Mouse (Mus musculus) CH12F3 (cell line): ENCODE measurements around the gene Plppr1.

Source experiments
- in situ Hi-C: fragments of 300-500 bp; cut with MboI; formaldehyde crosslinking; loops from 2 replicates; pipeline ENCODE4 v1.14.3; 2020; ENCODE audit warnings: low sequenced_read_pairs

The Plppr1 gene

DNA sequence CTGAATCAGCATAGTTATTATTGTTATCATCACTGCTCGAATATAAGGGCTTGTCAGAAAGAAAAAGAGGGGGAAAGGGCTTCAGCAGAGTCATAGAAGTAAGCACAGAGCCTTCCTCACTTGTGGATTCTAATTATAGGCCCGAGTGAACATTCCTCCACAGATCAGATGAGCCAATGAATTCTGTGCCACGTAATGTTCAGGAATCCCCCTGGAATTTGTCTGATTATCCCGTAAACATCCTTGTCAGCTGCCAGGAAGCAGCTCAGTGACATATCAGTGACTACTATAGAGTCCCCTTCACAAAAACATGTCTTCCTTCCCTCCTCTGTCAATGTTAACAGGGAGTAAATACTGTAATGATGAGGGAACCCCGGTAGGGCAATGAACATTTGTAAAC is 50.9 kb downstream of the Plppr1 start:
- in situ Hi-C loops, result no loop called here

DNA sequence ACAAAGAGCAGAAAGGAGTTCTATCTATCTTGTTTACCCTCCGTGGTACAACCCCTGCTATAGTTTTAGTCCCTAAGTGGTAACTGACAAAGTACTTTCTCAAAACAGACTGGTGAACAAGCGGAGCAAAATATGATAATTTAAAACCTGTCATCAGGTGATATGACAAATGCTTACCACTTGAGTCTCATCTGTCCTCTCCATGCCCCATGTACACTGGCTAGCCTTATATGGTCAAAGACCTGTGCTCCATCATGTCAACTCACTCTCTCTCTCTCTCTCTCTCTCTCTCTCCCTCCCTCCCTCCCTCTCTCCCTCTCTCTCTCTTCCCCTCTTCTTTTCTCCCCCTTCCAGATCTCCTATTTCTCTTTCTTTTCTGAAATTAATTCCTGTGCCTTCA is 59.8 kb downstream of the Plppr1 start:
- in situ Hi-C loops, result no loop called here

DNA sequence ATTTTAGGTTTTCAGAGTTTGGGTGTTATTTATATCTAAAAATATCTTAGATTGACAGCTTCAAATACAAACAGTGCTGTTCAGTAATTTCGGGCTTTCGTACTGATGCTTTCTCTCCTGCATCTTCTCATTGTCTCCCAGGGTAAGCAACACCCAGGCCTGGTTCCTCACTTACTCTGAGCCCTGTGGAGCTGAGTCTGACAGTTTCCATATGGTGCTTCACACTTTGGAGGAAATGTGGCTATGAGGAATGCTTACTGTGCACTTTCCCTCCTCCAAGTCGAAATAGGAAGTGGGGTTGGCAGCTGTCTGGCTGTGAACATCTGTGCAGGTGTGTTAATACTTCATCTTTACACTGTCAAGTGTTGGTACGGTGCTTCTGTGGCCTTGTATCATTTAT is 85.7 kb downstream of the Plppr1 start:
- in situ Hi-C loops, result no loop called here

DNA sequence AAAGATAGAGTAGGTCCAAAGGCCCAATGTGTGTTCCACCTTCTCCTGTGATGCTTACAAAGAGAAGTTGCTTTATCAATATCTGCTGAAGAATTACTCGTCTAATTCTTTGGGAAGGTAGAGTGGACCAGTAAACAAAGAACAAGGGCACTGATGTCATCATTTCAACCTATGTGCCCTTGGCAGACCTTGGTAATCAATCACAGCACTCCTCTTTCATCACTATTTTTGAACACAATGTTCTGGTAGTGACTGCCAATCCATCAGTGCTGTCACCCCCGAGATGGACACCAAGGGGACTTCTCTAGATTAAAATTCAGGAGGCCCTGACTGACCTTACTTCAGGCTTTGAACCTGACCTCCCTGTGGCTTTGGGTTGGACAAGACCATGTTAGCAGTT is 89.7 kb downstream of the Plppr1 start:
- in situ Hi-C loops, result no loop called here

DNA sequence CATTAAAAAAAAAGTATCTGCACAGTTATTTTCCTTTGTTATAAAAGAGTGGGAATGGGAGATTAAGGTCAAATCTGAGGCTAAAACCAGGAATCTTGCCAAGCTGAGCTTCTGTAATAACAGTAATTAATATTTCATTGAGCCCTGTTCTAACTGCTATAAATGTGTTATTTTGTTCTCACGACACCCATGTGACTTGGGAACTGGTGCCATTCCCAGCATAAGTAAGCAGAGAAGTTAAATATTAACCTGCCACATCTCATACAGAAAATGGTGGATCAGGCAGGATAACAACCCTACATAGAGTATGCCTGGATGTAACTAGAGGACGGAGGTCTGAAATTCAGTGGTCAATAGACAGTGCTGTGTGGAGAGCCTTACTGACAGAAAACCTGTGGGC is 90.2 kb downstream of the Plppr1 start:
- in situ Hi-C loops, result no loop called here

DNA sequence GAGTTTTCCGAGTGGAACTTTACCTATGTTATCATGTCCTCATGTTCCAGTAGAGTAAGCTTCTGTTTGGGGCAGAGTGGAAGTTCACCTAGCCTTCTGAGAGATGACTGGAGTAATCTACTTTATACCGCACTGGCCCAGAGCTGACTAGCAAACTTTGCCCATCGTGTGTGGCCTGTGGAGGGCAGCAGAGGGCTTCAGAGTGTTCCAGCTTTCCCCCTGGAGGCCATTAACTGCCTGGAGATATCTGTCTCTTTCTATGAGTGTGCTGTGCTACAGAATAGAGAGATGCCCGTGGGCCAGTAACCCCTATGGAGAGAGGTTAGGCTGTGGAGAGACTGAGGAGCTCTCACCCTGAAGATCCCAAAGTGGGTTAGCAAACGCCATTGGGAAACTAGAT is 94.8 kb downstream of the Plppr1 start:
- in situ Hi-C loops, result no loop called here

DNA sequence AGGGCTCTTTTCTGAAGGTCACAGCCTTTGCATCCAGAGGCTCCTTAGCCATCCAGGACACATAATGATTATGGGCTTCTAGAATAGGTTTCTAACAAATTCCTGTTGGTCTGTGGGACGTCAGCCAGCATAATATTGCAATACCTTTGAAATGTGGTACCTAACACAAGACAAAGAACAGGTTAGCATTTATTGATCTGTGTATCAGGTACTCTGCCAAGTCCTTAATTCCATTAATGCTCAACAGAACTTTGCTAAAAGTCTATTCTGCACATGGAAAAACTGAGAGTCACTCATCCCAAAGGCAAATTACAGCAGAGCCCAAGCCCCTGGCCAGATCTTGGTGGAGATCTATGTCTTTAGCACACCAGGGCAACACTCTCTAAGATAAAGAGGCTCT is 97.7 kb downstream of the Plppr1 start:
- in situ Hi-C loops, result no loop called here

DNA sequence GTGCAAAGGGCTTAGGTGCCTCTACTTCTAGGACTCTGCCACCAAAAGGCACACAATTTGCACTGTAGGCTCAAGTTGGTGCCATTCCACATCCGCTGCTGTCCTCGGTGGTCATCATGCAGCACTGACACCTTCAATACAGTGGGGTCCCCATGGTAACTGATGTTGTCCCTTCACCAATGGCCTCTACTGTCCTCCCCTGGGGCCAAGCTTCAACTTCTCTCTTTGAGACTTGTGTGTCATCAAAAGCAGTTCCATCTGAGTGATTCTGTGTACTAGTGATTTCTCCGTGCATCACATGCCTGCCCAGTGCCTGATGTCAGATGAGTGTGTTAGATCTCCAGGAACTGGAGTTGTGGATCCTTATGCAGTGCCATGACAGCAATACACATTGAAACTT is 104.2 kb downstream of the Plppr1 start:
- in situ Hi-C loops, result no loop called here

DNA sequence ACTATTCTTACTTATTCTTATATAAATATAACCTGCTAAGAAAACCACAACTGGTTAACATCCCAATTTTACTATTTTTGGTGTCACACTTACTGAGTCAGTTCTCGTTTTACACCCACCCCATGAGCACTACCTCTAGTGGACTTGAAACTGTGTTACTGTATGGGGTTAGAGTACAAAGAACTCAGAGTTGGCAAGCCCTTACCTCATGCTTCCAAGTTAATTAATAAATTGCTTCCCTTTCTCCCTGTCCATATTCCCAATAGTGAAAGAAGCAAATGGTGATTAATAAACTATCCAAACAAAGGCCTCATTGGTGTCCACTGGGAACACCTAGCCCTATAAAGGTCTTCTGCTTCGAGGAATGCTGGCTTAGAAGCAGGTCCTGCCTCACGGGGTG is 107.3 kb downstream of the Plppr1 start:
- in situ Hi-C loops, result no loop called here

DNA sequence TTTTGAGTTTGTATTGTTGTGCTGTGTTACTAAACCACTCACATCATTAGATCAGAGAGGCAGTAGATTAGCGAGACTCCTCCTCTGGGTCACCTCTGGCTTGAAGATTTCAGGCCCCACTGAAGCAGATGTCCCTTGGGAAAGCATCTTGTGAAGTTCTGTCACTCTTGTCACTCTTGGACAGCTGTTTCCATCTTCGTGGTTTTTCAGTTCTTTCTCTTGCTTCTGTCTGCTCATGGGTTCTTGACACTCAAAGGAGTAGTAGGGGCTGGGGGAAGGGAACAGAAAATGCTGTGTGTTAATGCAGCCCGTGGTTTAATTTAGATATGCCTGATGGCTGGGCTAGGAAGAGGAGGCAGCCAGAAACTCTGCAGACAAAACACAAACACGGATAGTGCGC is 108.0 kb downstream of the Plppr1 start:
- in situ Hi-C loops, result no loop called here

DNA sequence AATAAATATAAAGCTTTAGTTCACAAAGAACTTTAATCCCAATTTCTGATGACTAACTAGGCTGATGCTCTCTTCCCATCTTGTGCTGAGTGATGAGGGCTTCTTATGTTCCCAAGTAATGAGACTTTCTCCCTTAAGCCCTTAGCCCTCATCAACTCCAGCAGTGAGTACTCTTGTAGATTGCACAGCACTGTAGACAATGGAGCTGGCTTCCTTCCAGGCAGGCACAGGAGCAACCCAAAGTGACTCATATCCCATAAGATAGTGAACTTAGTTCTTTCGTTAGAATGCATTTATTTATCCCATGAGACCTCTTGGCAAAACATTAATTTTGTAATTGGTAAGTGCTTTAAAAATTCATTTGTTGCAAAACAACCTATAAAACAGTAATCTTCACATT is 110.4 kb downstream of the Plppr1 start:
- in situ Hi-C loops, result no loop called here

DNA sequence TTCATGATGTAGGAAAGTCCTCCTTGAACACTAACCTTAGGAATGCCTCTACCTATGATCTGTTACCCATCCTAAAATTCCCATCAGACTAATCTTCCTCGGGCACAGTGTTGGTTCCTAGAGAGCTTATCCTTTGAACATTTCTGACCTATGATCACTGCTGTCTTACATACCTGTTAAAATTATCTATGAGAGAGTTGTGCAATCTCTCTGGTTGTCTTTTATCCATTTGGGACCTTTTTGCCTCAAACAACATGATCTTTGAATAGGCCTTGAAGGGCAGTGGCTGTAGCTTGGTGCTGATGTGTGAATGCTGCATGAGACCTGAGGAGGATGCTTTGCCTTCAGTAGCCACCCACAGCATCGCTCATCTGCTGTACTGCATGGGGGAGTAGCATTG is 119.0 kb downstream of the Plppr1 start:
- in situ Hi-C loops, result no loop called here

DNA sequence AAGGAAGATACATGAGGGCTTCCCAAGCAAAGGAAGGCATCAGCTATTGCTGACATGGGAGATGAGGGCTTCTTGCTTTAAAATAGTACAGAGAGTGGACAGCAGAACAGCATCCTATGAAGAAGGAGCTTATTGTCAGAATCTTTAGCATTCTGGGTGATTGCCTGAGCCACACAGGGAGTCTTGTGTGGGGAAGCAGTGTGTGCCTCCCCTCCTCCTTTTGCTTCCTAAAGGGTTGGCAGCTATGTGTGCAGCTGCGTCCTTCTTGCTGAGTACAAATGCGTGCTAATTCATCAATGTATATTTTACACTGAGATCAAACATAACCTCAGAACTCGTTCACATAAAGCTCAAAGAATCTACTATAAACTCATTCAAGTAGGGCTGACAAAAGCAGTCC is 119.8 kb downstream of the Plppr1 start:
- in situ Hi-C loops, result no loop called here

DNA sequence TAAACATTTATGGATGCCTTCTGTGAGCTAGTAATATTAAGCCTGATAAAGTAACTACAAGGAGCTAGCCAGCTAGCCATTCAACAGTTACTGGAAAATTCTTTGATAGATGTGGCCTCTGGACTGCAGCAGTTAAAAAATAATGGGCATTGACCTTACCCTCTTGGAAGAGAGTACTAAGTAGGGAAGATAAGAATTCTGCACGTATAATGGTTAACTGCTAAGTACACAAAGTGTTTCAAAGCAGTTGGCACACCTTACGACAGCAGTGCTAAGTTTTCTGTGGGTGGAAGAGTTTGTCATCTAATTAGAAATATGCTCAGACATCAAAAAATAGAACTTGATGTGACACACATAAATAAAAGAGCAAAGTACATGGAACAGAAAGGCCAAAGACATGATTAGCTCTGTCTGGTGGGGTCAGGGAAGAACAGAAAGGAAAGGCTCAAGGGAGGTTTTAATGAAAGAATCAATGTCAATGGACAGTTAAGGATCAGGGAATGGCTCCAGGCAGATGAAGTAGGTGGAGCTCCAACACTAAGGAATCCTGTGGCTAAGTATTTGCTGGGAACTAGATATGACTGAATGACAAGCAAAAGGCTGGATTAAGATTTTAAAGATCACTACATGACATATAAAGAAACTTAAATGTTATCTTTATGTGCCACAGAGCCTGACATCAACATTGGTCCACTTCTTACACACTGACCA is 120.6 kb downstream of the Plppr1 start:
- in situ Hi-C loops, result no loop called here

DNA sequence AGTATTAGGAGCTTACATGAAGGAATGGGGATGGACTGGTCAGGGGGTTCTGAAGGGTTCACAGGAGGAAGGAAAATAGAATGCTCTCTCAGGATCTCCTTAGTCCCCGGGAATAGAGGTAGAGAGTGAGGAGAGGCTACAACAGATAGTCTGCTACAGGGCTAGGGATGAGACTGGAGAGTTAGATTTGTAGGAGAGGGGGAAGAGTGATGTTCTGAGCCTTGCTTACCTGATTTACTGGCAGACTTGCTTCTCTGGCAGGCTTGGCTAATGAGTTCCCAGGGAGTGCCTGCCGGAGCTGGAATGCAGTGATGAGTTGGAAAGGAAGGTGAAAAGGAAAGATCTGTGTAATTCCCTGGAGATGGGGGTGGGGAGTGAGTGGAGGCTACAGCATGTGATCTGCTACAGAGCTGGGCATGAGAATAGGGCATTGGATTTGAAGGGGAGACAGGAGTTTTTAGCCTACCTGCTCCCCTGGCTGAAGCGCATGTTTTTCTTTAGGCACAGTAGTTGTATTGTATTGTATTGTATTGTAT is 131.0 kb downstream of the Plppr1 start:
- in situ Hi-C loops, result no loop called here

DNA sequence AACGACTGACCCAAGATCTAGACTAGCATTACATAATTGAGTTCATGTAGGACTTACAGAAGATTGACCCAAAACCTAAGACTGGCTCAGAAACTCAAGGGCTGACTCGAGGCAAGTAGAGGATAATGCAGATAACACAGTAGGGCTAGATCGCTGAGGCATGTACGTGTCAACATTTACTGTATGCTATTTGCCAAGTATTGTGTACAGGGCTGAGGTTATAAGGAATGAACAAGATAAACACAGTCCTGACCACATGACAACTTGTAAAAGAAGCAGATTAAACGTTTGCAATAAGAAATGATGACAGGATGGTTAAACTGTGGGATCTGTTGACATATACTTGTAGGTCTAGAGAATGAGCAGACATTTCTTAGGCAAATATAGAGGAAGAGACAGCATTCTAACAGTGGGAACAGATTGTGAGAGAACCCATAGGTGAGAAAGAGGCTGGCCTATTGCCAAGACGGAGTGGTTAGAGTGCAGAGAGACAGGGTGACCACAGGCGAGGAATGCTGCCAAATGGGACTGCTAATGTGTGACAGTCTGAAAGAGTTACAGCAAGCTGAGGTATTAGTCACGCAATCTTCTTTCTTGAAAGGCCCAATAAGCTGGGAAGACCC is 138.2 kb downstream of the Plppr1 start:
- in situ Hi-C loops, result no loop called here

DNA sequence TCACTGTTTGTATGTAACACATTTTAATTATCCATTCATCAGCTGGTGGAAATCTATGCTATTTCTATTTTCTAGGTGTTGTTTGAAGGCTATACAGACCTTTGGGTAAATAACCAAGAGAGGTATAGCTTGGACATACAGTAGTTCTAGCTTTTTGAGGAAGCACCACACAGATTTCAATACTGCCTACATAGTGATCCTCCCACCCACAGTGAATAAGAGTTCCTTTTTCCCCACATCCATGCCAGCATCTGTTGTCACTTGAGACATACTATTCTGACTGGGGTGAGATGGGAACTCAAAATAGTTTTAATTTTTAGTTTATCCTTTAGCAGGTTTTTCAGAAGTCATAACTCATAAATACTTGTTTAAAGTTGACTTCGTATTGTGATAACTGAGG is 151.4 kb downstream of the Plppr1 start:
- in situ Hi-C loops, result no loop called here

DNA sequence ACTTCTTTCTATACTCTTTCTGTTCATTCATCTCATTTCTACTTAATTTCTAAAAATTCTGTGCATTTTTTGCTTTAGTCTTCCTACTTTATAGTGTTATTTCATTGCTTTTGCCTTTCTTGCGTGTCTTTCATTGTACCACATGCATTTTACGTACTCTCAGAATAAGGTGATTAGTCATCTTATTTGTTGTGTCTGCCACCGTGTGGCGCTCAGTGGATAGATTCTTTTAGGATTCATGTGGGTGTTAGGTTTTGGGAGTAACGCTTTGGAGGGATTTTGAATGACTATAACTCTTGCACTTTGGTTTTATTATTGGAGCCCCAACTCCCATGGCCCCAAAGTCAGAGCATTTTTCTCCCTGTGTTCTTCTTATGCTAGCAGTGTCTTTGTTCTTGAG is 152.5 kb downstream of the Plppr1 start:
- in situ Hi-C loops, result no loop called here

DNA sequence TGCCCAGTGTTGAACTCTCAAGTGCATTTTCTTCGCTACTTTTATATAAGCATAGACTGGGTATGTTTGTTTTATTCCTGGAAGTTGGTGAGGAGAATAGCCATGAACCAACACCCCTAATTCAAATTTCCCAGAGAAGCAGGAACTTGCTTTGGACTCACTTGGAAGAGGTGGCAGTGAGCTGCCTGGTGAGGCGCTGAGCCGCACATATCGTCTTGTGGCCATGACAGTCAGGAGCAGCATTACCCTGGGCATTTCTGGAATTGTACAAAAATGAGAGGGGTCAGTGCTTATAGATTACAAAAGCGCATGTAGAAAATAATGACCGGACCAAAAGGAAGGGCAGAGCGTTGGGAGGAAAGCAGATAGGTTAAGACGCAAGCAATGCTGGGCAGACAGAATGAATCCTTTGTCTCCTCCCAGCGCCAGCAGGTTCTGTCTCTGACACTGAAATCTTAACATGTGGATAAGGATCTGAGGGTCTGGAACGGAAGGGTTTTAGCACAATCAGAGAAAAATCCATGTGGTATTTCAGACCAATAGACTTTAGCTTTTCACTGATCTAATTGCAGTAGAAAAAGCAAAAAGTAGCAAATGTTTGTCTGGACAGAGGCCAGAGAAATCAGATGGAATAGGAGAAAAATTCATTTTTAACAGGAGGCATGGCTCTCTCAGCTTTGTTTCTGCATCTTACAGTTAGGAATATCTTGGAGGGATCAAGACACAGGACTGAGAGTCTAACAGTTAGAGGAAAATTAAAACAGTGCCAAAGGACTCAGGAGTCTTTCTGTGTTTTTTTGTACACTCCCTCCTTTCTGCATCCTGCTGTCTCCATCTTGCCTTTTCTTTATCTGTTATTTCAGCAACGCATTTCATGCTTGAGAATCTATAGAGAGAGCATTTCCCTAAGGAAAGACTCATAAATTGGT is 153.8 kb downstream of the Plppr1 start:
- in situ Hi-C loops, result no loop called here

DNA sequence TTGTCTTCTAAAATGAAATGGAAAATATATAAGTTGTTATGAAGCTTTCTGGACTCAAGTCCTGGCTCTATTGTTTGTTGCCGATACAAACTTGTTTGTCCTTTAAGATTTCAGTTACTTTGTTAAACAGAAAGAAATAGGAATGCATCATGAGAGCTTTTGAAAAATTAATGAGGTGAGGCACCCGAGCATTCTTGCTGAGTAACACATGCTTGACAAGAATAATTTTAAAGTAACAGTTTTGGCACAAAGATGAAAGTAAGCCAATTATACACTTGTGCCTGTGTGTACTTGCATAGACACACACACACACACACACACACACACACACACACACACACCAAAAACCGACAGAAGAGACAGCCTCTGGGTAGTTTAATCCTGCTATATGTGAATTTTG is 155.3 kb downstream of the Plppr1 start:
- in situ Hi-C loops, result no loop called here

DNA sequence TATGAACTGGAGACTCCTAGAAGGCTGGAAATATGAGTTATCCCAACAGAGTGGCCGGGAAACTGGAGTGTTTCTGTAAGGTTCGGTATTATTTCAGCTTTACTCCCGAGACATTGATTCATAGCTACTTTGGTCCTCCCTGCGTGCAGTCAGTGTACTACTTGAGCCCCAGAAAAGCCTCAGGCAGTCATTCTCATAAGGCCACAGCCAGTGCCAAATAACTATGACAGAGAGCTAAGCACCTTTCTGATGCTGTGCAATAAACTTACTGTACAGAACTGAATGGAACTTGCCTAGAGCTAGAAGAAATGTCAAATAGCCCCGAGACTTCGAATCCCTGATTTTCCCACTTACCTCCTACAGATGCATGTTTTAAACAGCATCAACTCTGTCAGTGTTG is 164.4 kb downstream of the Plppr1 start:
- in situ Hi-C loops, result no loop called here

DNA sequence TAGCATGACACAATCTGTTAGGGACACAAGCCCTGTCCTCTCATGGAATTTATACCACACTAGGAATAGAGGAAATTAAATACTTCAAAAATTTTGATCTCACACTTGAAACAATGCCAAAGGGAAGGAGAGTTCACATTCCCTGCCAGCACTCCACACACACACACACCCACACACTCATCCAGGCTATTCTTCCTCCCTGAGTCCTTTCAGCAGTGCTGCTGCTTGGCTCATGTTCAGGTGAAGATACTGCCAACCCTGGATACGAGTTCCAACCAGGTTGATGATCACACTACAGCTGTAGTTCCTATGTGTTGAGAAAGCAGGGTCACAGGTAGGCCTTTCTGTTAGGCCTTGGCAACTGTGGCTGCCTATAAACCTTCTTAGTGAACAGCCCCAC is 165.9 kb downstream of the Plppr1 start:
- in situ Hi-C loops, result no loop called here
